Mouse (Mus musculus): ENCODE data around the gene Notch1.

GRCm38 (mm10) chr2:26506746-26507280, 9.7 kb downstream of the Notch1 start:
- no peak for TF ChIP-seq CTCF (IDR thresholded peaks at IDR 0.05; ENCODE audit: low read depth)
- no peak for TF ChIP-seq EP300 (IDR thresholded peaks at IDR 0.05; ENCODE audit: low read depth)

Measured in liver, embryonic 14.5 days (tissue).